Mouse (Mus musculus) layer of hippocampus, adult 9-10 months (tissue): Measurements from ENCODE around the gene Resp18.

Experiments used
- DNase-seq: peaks from one replicate; pipeline ENCODE4 v3.0.0; 2022; ENCODE audit warnings: low spot score

Resp18 gene

DNA sequence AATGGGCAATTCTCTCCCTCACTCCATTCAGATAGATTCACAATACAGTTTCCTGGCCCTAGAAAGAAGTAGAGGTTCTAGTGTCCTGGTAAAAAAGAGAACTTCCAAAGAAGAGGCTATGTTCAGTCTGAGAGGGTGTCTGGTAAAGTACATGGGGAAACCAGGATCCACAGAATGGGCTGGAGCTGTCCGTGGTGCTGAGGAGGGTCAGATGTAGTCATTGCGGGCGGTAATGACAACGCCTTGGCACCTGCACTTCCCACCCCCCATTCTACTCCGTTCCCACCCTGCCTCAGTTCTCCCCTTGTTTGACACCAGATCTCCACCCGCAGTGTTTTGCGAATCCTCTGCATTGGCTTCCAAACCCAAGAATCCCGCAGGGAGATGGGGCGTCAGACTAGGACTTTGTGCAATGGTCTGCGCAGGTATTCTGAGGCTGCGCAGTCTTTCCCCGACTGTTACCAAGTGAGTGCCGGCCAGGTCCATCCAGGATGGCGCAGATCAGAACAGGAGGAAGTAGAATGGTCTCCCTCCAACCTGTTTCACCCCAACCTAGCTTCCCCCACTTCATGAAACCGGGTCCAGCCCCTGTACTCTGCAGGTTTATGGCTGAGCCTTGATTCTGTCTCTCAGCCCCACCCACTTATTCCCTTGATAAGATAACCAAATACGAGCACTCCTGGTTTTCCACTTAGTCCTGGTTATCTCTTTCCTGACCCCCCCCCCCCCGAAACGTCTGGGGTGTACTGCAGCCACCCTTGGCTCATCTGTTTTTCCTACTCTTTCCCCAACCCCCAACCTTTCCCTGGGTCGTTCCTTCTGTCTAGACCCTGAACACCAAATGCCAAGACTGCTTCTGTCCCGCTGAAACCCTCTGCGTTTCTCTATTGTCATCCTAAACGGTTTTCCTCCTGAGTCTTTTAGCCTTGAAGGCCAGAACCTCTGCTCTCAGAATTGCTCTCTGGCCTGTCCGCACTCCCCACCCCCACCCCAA is 723 bp downstream of the Resp18 start:
- DNase-seq: no peak

- no peak for DNase-seq
Observed at GRCm38 (mm10) chr1:75264091-75264880, 13.9 kb downstream of the Resp18 start, which contains the start of gene Ptprn. Gene Ptprn (minus strand): TSS chr1:75264502.

DNA sequence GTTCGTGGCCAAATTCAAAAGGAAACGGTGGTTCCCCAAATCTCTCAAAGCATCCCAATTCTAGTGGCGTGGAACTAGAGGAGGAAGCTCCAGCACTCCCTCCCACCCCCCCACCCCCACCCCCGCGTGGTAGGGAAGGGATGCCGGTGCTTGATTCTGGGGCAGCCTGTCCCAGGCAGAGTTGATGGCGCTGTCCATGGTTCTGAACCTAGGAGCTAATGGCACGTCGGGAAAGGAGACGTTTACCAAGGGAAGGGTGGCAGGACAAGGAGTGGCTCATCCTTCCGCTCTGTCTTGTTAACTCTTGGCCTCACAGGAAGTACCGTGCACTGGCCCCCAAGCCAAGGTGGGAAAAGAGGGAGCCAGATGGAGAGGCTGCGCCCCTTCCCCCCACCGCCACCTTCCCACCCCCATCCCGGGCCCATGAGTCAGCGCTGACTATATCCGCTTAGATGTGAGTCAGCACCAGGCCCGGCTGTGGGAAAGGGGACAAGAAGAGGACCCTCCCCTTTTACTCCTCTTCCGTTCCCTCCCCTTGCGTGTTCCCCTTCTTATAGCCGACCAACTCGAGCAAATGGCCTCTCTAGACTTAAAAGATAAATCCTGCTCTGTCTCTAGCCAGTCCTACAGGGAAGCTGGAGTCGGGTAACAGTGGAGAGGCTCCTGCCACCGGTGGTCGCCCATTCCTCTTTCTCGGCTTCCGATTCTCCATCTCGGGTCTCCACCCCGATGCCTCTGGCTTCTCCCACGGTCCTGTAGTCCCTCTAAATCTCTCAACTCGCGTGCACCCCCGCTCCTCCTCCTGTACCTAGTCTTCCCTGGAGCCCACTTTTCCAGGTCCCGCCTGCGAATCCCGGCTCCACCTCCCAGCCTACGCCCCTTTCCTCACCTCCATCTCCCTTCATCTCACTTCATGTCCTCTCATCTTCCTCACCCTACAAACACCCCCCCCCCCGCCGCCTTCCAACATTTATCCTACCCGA is 15.0 kb downstream of the Resp18 start:
- no peak for DNase-seq

GRCm38 (mm10) chr1:75261278-75261677 is 16.9 kb downstream of the Resp18 start:
- no peak for DNase-seq

- no peak for DNase-seq
Observed at GRCm38 (mm10) chr1:75255516-75256046, 22.6 kb downstream of the Resp18 start.

DNA sequence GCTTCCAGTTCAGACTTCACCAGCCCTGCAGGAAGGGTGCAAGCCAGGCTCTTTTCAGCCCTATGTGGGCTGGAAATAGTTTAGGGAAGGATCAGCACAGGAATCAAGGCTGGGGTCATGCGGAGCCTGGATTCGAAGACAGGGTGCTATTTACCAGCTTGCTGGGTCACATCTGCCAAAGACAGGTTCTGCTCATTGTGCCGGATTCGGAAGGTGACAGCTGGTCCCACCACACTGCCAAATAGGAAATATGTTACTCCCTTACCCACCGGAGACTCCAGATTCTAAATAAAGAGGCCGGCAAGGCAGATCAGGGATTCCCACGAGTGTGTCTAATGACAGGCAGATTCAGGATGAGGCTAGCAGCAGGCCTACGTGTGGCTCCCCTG is 23.6 kb downstream of the Resp18 start:
- DNase-seq: no peak

- no peak for DNase-seq
Observed at GRCm38 (mm10) chr1:75253849-75254624, 24.2 kb downstream of the Resp18 start.

DNA sequence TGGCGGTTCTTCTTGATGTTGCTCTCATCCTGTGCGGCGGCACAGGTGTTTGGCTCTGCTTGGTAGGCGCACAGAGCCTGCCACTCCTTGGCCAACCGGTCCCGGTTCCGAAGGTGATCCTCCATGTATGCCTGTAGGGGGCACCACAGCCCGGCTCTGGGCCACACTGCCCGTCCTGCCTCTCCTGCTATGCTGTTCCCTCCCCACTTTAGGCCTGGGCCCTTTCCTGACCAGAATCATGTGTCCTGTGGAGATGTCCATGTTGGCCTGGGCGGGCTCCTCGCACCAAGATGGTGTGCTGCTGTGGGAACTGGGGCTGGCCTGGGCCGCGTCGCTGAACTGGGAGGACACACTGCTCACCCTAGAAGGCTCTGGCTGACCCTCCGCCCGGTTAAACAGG is 25.2 kb downstream of the Resp18 start:
- no peak for DNase-seq

DNA sequence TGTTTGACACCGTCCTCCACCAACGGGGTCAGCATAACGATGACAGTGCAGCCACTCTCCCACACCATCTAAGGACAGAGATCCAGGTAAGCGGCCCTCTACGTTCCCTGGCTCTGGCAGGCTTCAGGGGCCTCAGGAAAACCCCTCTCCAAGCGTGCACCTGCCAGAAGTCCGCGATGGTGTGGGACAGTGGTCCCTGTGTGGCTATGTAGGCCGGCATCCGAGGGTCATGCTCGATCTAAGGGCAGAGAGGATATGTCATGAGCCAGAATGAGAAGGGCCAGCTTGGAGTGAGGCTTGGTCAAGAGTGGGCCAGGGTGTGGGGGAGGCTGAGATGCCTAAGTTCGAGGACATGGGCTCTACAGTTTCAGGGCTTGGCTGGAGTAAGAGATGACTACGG is 25.9 kb downstream of the Resp18 start:
- no peak for DNase-seq

GRCm38 (mm10) chr1:75251112-75251970 is 26.9 kb downstream of the Resp18 start:
- no peak for DNase-seq

- no peak for DNase-seq
Observed at GRCm38 (mm10) chr1:75250498-75250897, 27.7 kb downstream of the Resp18 start.

- no peak for DNase-seq
Observed at GRCm38 (mm10) chr1:75248041-75248772, 30.0 kb downstream of the Resp18 start.

DNA sequence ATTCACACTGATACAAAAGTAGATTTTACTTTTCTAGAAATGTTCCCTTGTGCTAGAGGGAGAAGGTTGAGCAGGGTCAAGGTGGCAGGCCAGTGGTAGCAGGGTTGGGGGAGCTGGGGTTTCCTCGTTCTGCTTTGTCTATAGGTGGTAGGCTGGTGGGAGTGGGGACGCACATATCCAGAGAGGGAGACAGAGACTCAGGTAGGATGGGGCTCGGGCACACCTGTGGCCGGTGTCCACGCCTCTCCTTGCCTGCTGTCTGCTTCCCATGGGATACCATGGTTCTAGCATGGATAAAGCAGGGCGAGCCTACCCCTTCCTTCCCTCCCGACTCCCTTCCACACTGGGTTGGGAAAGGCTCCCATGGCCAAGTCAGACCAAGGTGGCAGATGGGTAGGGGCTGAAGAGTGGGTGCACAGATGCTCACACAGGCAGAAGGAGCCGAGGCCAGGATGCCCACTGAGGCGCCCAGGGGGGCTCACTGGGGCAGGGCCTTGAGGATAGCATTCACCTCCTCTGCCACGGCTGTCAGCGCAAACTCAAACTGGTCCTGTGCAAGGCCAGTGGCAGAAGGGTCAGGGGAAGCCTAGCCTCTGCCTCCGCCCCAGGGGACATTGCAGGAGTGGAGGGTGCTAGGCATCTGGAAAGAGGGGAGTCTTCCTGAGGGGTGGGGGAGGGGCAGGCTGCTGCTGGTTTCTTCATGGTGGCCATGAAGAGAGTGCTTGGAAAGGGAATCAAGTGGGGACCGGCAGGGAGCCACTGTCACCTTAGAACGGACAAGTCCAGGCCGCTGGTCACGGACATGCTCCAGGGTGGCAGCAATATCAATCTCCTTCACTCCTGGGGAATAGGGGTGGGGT is 30.9 kb downstream of the Resp18 start:
- no peak for DNase-seq

DNA sequence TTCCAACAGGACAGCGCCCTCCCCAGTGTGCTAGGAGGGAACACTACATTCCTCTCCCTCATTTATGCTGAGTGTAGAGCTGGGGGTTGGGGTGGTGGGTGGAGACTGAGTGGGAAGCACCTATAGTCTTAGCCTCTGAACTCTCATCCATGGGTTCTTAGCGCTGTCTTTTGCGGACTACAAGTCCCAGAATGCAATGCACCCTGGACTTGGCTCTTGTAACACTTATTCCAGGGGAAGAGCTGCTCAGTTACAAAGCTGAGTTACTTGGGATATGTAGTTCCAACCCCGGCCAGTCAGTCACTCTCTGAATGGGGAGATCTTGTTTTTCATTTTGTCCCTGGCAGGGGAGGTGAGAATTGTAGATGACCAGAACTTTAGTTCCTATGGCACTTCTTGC is 33.4 kb downstream of the Resp18 start:
- no peak for DNase-seq

DNA sequence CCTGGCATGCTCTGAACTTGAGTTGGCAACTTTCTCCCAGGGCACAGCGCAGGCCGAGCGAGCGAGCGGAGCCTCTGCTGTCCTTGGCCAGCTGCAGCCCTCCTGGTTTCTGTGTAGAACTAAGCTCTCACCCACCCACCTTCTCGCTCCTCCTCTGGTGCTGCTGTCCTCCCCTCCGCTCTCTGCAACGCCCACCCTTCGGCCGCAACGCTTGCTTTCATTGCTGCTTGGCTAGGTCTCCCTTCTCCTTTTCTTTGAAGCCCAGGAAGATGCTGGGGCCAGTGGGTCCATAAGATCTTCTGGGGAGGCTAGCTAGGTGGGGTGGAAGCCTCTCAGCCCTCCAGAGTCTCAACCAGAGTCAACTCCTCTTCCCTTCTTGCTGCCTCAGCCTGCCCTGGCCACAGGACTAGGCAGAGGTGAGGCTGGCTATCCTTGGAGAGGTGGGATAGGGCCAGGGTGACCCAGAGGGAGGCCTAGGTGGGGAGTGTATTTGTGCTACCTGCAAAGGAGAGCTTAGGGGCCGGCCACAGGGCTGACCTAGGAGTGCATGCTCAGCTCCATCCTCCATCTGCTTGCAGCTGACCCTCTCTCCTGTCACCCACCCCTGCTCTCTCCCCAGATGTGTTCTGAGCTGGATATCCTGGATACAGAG is 33.9 kb downstream of the Resp18 start:
- no peak for DNase-seq

DNA sequence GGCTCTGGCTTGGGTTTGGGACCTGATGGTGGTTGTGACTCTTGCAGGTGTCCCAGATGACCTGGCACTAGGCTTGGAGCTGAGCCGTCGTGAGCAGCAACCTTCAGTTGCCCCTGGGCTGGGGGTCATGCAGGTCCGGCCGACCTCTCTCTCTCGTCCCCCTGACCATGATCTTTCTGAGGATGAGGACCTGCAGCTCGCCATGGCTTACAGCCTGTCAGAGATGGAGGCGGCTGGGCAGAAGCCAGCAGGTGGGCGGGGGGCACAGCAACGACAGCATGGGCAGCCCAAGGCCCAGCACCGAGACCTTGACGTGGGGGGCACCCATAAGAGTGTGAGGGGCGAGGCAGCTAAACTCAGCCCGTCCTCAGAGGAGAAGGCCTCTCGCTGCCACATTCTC is 34.8 kb downstream of the Resp18 start:
- DNase-seq: no peak

DNA sequence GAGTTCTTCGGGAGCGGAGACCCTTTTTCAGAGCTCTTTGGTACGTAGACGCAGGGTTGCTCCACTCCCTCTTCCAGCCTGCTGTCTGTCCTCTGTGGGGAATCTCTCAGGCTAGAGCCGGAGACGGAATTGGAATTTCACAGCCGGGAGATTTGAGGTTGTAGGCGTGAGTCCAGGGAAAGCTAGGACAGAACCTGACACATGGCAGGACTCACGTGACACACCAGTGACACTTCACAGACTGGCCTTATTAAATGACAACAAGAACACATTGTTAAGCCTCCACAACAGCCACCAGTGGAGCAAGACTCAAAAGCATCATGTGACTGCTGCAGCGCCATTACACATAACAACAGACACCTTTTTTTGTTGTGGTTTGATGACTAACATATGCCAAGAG is 38.6 kb downstream of the Resp18 start:
- no peak for DNase-seq
